Mouse (Mus musculus): ENCODE measurements around the gene Tap2. TPM values are rescaled to one million over a fixed set of nuclear protein-coding genes. Genes with fewer than 3 reads are reported as not detected.

Tap2 gene
- polyA plus RNA-seq, 1 experiment from 2014 or later: 2.4 TPM

Other genes starting within 250 kb of the Tap2 start
- gene Vps52, start 247.7 kb upstream of the Tap2 start, polyA plus RNA-seq (2014; fragmentation: Nextera tagmentation; extraction: Ambion mirVana): 31.5 and 34.8 TPM in 2 replicates
- gene Rps18, start 247.5 kb upstream of the Tap2 start, polyA plus RNA-seq (2014; fragmentation: Nextera tagmentation; extraction: Ambion mirVana): 2,047 and 2,164 TPM in 2 replicates
- gene H2-K1, start 203.2 kb upstream of the Tap2 start, polyA plus RNA-seq (2014; fragmentation: Nextera tagmentation; extraction: Ambion mirVana): 38.3 and 38.8 TPM in 2 replicates
- gene Ring1, start 178.8 kb upstream of the Tap2 start, polyA plus RNA-seq (2014; fragmentation: Nextera tagmentation; extraction: Ambion mirVana): 7.5 and 8.6 TPM in 2 replicates
- gene H2-Ke6, start 175.5 kb upstream of the Tap2 start, polyA plus RNA-seq (2014; fragmentation: Nextera tagmentation; extraction: Ambion mirVana): 41.7 and 44.9 TPM in 2 replicates
- gene Slc39a7, start 171.8 kb upstream of the Tap2 start, polyA plus RNA-seq (2014; fragmentation: Nextera tagmentation; extraction: Ambion mirVana): 81.3 and 91.7 TPM in 2 replicates
- gene Rxrb, start 171.7 kb upstream of the Tap2 start, polyA plus RNA-seq (2014; fragmentation: Nextera tagmentation; extraction: Ambion mirVana): 21.7 and 22.4 TPM in 2 replicates
- gene Col11a2, start 164.1 kb upstream of the Tap2 start, polyA plus RNA-seq (2014; fragmentation: Nextera tagmentation; extraction: Ambion mirVana): 0.32 and 1.2 TPM in 2 replicates
- gene H2-Oa, start 111.2 kb upstream of the Tap2 start, polyA plus RNA-seq (2014; fragmentation: Nextera tagmentation; extraction: Ambion mirVana): 0.65 and 1.1 TPM in 2 replicates
- 11.9 and 15.1 TPM in 2 replicates for gene H2-DMa, start 84.0 kb upstream of the Tap2 start, polyA plus RNA-seq (2014; fragmentation: Nextera tagmentation; extraction: Ambion mirVana)
- gene Brd2, start 80.9 kb upstream of the Tap2 start, polyA plus RNA-seq (2014; fragmentation: Nextera tagmentation; extraction: Ambion mirVana): 150 and 152 TPM in 2 replicates
- gene H2-DMb2, start 60.2 kb upstream of the Tap2 start, polyA plus RNA-seq (2014; fragmentation: Nextera tagmentation; extraction: Ambion mirVana): 0.35 and 0.38 TPM in 2 replicates
- 1.4 and 1.6 TPM in 2 replicates for gene H2-DMb1, start 50.5 kb upstream of the Tap2 start, polyA plus RNA-seq (2014; fragmentation: Nextera tagmentation; extraction: Ambion mirVana)
- gene Tap1, start 16.0 kb upstream of the Tap2 start, polyA plus RNA-seq (2014; fragmentation: Nextera tagmentation; extraction: Ambion mirVana): 5.2 and 7.2 TPM in 2 replicates
- 3.4 and 4.4 TPM in 2 replicates for gene Psmb9, start 15.8 kb upstream of the Tap2 start, polyA plus RNA-seq (2014; fragmentation: Nextera tagmentation; extraction: Ambion mirVana)
- gene Psmb8, start 5.8 kb upstream of the Tap2 start, polyA plus RNA-seq (2014; fragmentation: Nextera tagmentation; extraction: Ambion mirVana): 5.9 and 8.3 TPM in 2 replicates
- 0.54 TPM in 1 of 2 replicates, not detected in the other for gene H2-Ob, start 35.4 kb downstream of the Tap2 start, polyA plus RNA-seq (2014; fragmentation: Nextera tagmentation; extraction: Ambion mirVana)
- 9.4 and 12.6 TPM in 2 replicates for gene H2-Ab1, start 54.2 kb downstream of the Tap2 start, polyA plus RNA-seq (2014; fragmentation: Nextera tagmentation; extraction: Ambion mirVana)
- 3.0 and 4.4 TPM in 2 replicates for gene H2-Aa, start 84.3 kb downstream of the Tap2 start, polyA plus RNA-seq (2014; fragmentation: Nextera tagmentation; extraction: Ambion mirVana)
- 2.8 and 2.9 TPM in 2 replicates for gene H2-Eb1, start 102.3 kb downstream of the Tap2 start, polyA plus RNA-seq (2014; fragmentation: Nextera tagmentation; extraction: Ambion mirVana)
- not detected in 2 replicates for gene H2-Eb2, start 122.1 kb downstream of the Tap2 start, polyA plus RNA-seq (2014; fragmentation: Nextera tagmentation; extraction: Ambion mirVana)
- 0.10 and 0.13 TPM in 2 replicates for gene Btnl2, start 151.3 kb downstream of the Tap2 start, polyA plus RNA-seq (2014; fragmentation: Nextera tagmentation; extraction: Ambion mirVana)
- gene Btnl1, start 173.6 kb downstream of the Tap2 start, polyA plus RNA-seq (2014; fragmentation: Nextera tagmentation; extraction: Ambion mirVana): not detected in 2 replicates
- gene BC051142, start 195.3 kb downstream of the Tap2 start, polyA plus RNA-seq (2014; fragmentation: Nextera tagmentation; extraction: Ambion mirVana): 0.85 and 1.2 TPM in 2 replicates

Measured in stomach, embryonic 14.5 days (tissue).